Mouse (Mus musculus): ENCODE measurements around the gene Kcnip1. TPM values are rescaled to one million over a fixed set of nuclear protein-coding genes. Genes with fewer than 3 reads are reported as not detected.

Gene Kcnip1
- total RNA-seq, 1 experiment from 2014 or later, result 4.2 TPM

DNA sequence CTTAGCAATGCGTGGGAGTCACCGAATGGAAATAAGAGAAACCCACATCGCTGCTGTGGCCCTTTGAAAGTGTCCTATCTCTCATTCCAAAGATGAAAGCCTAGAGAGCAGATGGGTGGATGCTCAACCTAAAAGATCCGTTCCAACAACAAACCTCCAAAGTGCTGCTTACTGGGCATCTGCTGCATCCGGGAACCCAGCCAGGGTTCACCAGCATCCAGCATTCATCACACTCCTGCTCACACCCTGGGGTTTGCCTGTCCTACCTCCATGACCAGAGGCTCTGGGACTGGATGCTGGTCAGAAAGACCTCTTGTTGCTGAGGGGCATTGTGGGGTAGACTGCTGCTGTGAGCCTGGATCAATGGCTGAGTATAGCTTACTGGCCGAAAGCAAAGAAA lies 241.4 kb downstream of the Kcnip1 start:
- DNase-seq, result no peak

DNA sequence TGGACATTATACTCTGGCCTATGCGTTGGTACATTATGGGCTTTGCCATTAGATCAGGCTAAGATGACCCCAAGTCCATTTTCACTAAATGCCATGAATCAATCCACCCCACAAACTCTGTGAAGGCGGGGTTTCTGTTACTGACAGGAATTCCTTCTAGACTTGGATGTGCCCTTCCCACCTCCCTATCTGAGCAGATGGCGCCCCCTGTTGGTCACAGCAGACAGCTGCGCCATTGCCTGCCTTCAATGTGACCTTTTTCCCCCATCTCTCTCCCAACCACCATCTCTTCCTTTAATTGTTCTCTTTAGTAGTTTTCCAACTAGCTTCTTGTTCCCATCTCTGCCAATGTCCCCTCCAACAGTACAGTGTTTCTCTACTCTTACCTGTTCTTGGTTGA lies 243.0 kb downstream of the Kcnip1 start:
- no peak for DNase-seq

DNA sequence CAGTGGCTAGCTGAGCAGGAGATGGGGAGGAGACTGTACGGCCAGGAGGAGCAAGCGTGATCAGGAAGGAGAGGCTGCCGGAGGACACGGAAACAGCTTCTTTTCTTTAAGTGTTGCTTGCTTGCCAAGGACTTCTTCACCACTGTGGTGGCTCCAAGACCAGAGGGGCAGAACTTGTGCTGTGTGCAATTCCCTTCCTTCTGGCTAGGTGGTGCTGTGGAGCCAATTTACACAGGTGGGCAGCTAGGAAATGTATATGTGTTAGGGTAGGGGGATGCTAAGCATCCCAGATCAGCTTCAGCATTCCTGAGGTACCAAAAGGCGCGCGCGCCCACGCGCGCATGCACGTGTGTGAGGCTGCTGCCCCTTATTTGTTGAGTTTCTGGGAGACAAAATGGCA lies 243.5 kb downstream of the Kcnip1 start:
- no peak for DNase-seq

DNA sequence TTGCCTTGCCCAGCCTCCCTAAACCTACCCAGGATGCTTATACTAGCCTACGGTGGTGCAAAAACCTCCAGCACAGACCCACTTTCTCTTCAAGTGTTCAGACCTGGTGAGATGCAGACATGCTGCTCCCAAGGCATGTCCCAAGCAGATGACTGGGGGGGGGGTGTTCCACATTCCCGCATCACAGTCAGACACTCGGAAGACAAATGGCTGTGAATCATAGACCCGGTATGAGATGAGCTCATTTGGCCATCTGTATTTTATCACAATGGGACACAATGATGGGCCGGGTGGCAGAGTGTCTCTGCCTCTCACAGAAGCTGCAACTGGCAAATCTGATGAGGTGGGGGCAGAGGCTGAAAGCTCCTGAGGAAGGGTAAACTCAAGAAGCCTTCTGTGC lies 244.2 kb downstream of the Kcnip1 start:
- no peak for DNase-seq

DNA sequence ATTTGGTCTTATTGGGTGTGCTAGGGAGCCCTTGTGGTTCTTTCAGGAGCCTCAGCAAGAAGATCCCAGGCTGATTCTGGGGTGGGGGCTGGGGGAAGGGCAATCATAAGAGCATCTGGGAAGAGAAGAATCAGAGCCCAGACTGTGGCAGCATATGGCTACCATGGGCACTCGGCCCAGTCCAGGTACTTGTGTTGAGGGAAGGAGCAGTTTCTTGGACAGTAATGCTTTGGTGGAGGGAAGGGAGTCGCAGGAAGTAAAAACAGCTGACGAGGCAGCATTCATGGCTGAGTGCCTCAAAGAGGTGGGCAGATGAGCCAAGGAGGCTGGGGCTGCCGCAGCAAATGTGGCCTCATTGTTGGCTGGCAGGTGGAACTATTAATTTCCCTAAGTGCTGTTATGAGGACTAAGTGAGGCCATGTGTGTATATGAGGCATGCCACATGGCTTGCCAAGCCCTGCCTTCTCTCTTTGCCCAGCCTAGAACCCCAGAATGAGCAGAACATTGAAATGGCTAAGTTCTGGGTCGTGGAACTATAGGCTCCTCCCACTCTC lies 245.5 kb downstream of the Kcnip1 start:
- no peak for DNase-seq

DNA sequence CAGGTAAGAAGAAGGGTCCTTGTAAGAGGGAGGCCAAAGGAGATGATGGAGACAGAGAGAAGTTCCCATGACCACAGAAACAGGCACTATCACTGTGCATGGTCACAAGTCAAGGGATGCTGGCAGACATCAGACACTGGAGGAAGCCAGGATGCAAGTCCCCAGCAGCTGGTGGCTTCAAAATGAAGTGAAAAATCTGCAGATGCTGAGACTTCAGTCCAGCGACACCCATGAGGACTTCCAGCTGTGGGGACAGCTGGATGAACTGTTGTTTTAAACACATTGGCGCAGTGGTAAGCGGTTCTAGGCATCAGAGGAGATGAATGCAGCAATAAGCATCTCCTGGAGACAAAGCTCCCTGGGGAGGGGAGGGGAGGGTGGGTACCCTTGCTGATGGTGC lies 246.6 kb downstream of the Kcnip1 start:
- no peak for DNase-seq

DNA sequence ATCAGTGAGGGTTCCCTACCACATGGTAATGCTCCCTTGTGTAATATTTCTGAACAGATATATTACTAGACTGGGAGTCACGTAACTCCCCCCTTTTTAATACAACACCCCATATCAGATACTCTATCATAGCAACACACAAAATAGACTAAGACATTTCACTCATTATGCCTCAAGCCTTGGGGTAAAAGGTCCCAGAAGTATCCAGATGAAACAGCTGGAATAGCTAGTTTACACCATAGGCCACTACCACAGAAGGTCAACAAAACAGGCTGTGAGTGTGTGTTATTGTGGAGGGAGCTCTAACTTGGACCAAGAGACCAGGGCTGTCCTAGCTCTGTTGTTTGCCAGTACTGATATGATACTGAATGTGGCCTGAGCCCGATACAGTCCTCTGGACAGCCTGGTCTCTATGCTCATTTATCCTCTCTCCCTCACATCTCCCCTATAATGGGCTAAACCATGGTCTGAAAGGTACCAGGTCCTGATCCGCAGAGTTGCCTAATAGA lies 247.1 kb downstream of the Kcnip1 start:
- DNase-seq, result no peak

DNA sequence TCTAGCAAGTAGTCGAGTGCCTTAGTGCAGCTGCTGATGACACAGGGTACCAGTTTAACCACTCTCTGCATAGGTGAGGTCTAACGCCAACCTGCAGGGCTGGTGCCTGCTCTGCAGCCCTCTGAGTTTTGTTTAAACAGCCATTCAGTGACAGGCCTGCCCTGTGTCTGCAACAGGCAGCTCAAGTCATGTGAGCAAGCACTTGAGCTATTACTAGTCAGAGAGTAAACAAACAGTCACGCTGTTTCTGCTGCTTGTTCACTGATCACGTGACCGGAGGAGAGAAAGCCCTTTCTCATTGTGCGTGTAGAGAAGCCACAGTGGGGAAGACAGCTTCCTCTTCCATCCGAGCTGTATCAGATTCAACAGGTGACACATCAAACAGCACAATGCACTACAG lies 248.5 kb downstream of the Kcnip1 start:
- no peak for DNase-seq

DNA sequence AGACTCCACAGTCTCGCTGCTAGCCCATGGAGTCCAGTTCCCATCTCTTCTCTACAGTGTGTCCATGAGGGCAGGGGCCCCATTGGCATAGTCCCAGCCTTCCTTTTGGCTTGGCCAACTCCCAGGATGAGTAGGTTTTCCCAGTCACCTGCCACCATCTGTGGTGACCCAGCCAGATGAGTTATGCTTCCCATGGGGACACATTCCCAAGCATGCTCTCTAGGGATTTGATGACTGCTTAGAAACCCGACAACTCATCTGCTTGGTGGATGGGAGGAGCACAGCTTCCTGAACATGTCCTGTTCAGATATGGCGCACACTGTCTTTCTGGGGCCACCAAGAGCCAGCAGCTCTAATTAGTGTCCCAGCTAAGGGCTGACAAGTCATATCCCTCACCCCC lies 252.8 kb downstream of the Kcnip1 start:
- no peak for DNase-seq

DNA sequence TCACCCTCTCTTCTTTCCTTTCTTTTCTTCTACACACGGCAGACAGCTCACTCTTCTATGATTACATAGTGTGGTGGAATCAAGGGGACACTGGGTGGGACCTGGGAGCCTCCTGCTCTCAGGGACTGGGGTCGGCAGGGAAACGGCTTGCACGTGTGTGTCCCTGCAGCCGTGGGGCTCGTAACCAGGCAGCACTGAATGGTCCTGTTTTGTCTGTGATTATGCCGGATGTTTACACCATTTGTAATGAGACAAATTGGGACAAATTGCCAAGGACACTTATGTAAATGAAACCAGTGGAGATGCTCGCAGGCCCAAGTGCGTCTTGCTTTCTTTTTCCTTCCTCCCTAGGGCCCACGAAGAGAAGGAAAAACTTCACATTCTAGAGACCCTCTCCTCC lies 256.5 kb downstream of the Kcnip1 start:
- no peak for DNase-seq

DNA sequence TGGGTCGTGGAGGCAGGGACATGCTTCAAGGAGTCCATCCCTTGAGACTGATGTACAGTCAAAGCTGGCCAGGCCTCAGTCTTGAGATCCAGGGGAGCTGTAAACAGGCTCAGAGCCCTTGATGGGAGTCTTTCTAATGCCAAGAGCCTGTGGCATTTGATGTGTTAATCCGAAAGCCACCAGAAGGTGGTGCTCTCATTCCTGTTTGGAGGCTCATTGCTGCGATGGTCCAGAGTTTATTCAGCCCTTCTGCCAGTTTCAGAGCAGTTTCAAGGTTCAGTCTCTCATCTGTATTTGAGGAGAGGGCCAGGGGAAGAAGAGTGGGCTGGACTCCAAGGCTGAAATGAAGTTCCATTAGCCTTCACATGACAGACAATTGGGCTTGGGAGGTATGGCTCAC lies 259.7 kb downstream of the Kcnip1 start:
- peak; percentile 53 for DNase-seq

DNA sequence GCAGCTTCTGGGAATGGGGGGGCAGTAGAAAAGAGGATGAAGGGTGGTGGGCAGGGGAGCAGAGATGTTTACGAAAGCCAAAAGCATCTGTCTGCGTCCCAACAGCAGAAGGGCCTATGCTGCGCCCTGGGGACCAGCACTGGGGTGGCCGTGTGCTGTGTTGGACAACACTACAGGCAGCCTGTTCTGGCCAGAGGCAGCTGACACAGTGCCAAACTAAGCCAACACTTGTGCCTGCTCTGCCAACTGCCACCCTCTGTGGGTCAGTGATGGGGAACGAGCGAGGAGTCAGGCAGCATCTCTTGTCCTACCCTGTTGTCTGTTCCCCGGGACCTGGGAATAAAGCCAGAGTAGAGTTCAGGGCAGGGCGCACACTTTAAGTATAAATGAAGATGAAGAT lies 260.6 kb downstream of the Kcnip1 start:
- no peak for DNase-seq

DNA sequence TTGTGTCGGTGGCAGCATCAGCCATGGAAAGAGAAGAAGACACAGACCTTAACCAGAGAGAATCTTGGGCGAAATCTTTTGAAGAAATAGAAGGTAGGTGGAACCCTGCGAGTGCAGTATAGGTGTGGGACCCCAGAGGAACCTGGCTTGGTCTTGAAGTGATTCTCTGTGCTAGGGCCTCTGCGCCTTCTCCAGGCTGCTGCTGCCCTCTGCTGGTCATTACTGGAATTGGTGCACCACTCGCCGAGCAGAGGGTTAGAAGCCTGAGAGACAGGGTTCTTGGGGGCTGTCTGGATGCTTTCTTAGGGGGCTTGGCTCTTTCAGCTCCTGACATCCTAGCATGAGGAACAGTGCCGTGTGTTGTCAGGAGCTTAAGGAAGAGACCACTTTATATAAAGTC lies 271.7 kb downstream of the Kcnip1 start:
- peak; percentile 73 for DNase-seq

DNA sequence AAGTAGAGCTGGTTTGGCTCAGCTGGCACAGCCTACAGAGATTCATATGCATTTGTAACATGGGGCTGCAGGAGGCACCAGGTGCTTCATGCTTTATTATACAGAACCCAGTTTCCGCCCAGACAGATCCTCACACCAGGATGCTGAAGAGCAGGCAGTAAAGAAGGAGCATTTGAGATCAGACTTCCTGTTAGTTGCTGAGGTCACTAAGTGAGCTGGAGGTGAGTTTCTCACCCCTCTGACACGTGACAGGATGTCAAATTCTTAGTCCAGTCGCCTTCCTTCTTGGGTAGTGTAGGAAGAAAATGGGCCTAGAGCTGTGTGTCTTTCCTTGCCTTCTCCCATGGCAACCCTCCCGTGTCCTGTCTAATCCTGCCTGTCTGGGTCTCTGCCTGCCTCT lies 286.2 kb downstream of the Kcnip1 start:
- no peak for DNase-seq

DNA sequence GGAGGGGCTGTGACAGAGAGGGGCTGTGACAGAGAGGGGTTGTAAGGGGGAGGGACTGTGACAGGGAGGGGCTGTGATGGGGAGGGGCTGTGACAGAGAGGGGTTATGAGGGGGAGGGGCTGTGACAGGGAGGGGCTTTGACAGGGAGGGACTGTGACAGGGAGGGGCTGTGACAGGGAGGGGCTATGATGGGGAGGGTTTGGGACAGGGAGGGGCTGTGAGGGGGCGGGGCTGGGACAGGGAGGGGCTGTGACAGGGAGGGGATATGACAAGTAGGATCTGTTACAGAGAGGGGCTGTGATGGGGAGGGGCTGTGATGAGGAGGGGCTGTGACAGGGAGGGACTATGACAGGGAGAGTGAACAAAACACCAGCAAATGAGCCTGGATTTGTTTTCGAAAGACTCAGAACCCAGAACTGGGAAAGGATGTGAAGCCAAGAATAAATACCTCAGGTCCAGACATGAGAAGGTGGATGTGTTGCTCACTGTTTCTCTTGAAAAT lies 290.9 kb downstream of the Kcnip1 start:
- DNase-seq, result no peak

DNA sequence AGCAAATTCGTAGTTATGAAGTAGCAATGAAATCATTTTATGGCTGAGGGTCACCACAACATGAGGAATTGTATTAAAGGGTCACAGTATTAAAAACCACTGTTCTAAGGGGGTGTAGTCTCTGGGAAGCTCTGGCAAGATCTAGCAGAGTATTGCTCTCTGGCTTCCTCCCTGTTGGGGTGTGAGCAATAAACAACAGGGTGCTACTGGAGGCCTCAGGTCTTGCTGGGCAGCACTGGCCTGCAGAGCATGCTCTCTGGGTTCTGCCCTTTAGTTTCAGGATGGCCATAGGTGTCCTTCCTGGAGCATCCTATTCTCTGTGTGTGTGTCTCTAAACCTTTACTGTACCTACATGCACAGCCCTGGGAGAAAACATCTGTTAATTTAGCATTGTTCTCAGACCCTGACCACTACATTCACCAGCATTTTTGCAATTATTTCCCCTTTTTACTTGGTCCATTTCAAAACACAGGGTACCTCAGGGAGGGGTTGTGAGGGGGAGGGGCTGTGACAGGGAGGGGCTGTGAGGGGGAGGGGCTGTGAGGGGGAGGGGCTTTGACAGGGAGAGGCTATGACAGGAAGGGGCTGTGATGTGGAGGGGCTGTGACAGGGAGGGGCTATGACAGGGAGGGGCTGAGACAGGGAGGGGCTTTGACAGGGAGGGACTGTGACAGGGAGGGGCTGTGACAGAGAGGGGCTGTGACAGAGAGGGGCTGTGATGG lies 291.6 kb downstream of the Kcnip1 start:
- DNase-seq, result no peak

DNA sequence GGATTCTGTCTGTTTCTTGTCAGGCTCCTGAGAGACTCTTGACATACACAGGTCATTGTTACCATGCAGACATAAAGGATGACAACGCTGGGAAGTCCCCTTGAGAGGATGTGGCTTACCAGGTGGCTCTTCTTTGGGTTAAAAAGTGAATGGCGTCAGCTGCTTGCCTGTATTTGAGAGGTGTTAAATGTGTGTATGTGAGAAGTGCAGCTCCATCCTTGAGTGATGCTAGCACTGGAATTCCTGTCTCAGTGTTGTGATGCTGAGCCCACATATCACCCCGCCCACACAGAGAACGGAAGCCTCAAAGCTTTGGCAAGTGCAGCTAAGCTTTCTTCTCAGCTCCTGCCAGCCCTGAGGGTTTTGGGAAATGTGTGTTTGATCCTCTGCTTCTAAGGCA lies 292.2 kb downstream of the Kcnip1 start:
- no peak for DNase-seq

DNA sequence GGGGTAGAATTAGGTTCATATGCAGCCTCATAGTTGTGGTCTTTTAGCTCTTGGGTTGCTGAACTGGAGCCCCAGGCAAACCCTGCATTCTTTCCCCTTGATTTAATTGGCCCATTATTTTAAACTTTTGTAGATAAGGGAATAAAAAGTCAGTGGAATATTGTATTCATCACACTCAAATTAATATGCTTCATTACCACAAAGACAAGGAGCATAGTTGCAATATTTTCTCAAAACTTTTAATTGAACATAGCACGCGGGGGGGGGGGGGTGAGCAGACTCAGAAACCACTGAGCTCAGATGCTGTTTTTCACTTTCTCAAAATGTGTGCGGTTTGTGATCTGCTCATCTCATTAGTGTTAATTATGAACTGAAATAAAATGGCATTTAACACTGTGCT lies 302.8 kb downstream of the Kcnip1 start:
- no peak for DNase-seq

DNA sequence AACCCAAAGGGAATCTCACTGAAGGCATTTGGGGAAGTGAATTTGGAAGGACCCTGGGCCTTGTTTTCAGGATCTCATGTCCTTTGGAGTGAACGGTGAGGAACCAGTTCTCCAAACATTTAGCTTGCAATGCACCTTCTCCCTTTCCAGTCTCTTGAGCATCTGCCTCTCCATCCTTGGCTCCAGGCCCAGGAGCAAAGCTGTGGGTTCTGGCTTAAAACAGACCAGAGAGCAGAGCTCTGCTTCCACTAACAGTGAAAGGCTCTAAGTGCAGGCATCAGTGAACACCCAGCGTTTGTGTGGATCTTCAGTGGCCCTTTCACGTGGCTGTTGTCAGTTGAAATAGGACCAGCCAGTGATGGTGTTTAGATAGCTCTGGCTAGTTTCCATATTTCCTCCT lies 307.0 kb downstream of the Kcnip1 start:
- no peak for DNase-seq

DNA sequence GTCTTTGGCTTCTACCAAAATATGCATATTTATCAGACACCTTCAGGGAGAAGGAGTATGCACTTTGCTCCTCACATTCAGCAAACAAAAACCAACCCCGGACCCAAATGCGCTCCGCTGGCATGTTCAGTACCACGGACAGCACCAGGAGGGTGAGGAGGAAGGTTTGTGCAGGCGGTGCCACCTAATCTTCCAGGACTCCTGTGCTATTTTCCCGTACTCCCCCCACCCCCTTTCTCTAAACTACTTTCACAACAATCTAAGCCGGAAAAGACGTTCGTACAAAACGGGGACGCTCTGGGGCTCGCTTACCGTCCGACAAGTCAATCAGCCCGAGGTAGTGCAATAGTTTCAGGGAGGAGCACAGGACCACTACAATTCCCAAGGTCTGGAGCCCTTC lies 312.8 kb downstream of the Kcnip1 start:
- DNase-seq, result peak; percentile 51

DNA sequence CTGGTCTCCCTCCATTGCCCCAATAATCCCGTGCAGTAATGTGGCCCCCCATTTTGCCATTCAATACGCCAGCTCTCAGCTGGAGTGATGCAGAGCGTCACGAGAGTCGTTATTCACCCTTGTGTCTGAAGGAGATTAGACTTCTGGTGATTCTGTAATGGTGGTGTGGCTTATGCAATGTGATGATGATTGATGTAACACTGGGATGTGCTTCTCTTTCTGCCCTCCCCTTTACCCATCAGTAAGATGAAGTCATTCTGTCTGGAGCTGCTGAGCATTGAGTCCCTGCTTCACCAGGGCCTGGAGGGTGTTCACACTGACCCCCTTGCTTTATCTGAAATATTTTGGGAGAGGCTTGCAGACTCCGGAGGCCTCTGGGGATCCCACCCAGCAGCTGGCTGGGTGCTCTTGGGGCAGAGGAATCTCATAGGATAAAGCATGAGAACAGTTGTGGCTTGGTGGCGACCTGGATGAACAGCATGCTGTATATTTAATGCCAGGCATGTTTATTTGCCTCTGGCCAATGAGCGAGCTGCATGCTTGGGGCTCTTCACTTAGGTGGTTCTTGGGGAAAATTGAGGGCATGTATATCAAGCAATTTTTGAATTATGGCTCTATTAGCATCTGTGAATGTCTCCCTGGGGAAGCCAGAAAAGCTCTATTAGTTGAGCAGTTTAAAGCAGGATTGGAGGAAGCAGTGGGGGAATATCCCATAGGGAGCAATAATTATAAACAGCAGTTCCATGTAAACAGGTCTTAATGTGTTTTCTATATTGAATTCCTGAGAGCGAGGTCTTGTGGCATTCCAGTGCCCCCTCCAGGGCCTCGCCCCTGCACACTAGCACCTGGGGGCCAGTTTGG lies 322.6 kb downstream of the Kcnip1 start:
- no peak for DNase-seq

DNA sequence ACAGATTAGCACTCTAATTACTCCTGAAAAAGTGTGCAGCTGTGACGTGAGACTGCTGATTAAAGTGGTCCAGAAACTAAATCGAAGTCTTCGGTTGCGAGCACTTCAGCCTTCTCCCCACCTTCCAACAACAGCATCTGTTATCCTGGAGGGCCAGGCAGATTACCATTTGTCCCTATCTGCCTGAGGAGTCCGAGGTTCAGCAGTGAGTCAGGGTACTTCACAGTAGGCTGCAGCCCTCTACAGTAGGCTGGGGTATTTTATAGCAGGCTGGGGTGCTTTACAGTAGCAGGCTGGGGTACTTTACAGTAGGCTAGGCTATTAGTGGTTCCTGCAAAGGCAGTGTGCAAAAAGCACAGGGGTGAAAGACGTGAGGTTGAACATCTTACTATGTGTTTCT lies 324.6 kb downstream of the Kcnip1 start:
- DNase-seq, result no peak

DNA sequence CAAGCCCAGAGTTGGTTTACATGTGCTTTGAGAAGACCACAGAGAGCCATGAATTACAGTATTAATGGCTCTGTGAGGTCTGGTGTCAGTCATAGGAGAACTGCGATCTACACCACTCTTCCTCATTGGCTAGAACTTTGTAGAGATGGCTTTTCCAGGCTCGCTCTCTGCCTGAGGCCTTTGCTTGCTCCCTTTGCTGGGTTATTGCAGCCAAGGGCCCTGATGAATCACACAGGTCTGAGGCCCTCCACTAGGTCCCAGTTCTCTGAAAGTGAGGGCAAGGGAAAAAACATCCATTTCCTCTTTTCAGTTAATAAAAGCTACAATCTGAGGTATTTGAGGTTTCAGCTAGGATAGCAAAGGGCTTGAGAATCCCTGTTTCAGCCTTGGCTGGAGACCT lies 329.4 kb downstream of the Kcnip1 start:
- DNase-seq, result no peak

Measured in adrenal gland, postnatal 25 days (tissue).